Mouse (Mus musculus) adrenal gland, postnatal 4 days (tissue): ENCODE results near the gene Insc. TPM values are rescaled to one million over a fixed set of nuclear protein-coding genes. Genes with fewer than 3 reads are reported as not detected.

Experiments used
- DNase-seq, 2 experiments: peaks; one replicate each; pipeline ENCODE4 v3.0.0; 2021 to 2022; ENCODE audit warnings: low spot score in 2 of 2, mixed read lengths in 2 of 2
- total RNA-seq, 2 experiments: library from RNA; stranded (reverse); gene quantifications; 2 replicates each; pipeline ENCODE4 v1.2.3; 2021

Insc gene
- total RNA-seq, 2 experiments from 2014 or later, result 2.8 to 7.3 TPM

DNA sequence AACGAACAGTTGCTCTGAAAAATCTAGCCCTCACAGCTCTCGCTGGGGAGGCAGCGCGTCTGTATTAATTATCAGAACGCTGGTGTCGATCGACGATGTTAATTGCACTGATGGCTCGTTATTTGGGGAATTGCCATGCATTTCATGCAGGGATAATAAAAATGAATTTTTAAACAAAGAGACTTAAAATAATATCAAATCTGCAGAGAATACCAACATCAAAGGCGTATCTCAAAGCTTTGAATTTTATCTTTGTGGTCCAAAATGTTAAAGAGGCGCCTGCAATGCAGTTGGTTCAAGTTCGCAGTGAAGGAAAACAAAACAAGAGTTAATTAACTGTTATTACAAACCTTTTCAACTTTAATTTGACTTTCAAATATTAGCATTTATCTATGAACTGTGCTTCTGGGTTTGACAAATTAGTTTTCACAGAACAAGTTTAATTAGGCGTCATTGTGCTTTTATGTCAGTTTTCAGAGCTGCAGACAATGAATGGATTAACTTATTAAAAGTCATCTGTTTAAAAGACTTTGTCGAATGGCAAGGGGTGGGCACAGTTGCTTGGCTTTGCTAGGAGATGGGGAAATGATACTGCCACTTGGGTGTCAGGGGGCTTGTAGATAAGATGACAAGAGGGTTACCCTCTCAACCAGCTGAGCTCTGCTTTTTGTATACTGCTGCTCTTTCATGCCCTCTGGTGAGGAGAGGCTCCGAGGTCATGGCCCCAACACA, 153.6 kb downstream of the Insc start:
- no peak for DNase-seq

Other genes with a start within 250 kb of the Insc start
- gene Cyp2r1, start 180.7 kb upstream of the Insc start, total RNA-seq, result 1 to 10 TPM; 1.9 to 2.3 TPM
- under 1 TPM; 0.56 to 0.67 TPM for gene Calca, start 107.3 kb upstream of the Insc start, total RNA-seq
- not detected for gene Calcb, start 25.1 kb upstream of the Insc start, total RNA-seq